Mouse (Mus musculus) lung, embryonic 15.5 days (tissue): ENCODE results near the gene Pnma1. TPM values are rescaled to one million over a fixed set of nuclear protein-coding genes. Genes with fewer than 3 reads are reported as not detected.

Experiments
- ATAC-seq: fragments of 200-750 bp; cut with Nextera tagmentation; 2 replicates; pipeline ENCODE4 v1.8.0; 2017; ENCODE audit warnings: moderate number of reproducible peaks, borderline replicate concordance; ENCODE audit not compliant: low FRiP score, low TSS enrichment; ENCODE audit errors: extremely low read depth
- H3K27ac ChIP-seq: fragments of 300-500 bp; sonication (generic); 2 replicates; pipeline ENCODE4 v1.5.1; 2015; ENCODE audit warnings: moderate library complexity, mild to moderate bottlenecking, inconsistent platforms
- H3K27me3 ChIP-seq: fragments of 300-500 bp; sonication (generic); 2 replicates; pipeline ENCODE4 v1.6.1; 2015; ENCODE audit warnings: inconsistent platforms
- H3K36me3 ChIP-seq: fragments of 300-500 bp; sonication (generic); 2 replicates; pipeline ENCODE4 v1.6.1; 2015; ENCODE audit warnings: inconsistent platforms
- H3K4me1 ChIP-seq: fragments of 300-500 bp; sonication (generic); 2 replicates; pipeline ENCODE4 v1.6.1; 2015; ENCODE audit warnings: inconsistent platforms
- H3K4me2 ChIP-seq: fragments of 300-500 bp; sonication (generic); 2 replicates; pipeline ENCODE4 v1.6.1; 2015; ENCODE audit warnings: inconsistent platforms, mild to moderate bottlenecking, moderate library complexity
- H3K4me3 ChIP-seq: fragments of 300-500 bp; sonication (generic); 2 replicates; pipeline ENCODE4 v1.5.1; 2015; ENCODE audit warnings: mild to moderate bottlenecking, inconsistent platforms
- H3K9ac ChIP-seq: fragments of 300-500 bp; sonication (generic); 2 replicates; pipeline ENCODE4 v1.6.1; 2015; ENCODE audit warnings: inconsistent platforms
- H3K9me3 ChIP-seq: fragments of 300-500 bp; sonication (generic); 2 replicates; pipeline ENCODE4 v1.6.1; 2016; ENCODE audit warnings: inconsistent platforms
- WGBS: fragments of 180-500 bp; shearing (Covaris S2); methylation state at CpG from one replicate; pipeline ENCODE4 v1.1.7; 2015; 5-methylcytosine and 5-hydroxymethylcytosine counted together
- polyA plus RNA-seq: library from polyadenylated mRNA; unstranded; fragments of >200 nt; fragmentation: Nextera tagmentation; extraction: Ambion mirVana; gene quantifications from 2 replicates; pipeline ENCODE4 v1.2.1, GENCODE M21; 2015

Pnma1 gene
- polyA plus RNA-seq, 1 experiment from 2014 or later, result 1.8 TPM

GRCm38 (mm10) chr12:84187752-84188601 lies 39.7 kb upstream of the Pnma1 start:
- no peaks in the 10 kb centered on the region for H3K27me3 ChIP-seq
- peaks cover 79% of the 10 kb centered on the region for H3K4me1 ChIP-seq
- WGBS, result 52% methylated on average over 15 of the region's 15 CpGs
- ATAC-seq, result peak; percentile 33; the same call in 1 of the 2 replicates
- no peak overlapping the region for H3K4me3 ChIP-seq
- peak overlapping the region; percentile 82 for H3K27ac ChIP-seq
- H3K9ac ChIP-seq, result 0 out of 2 replicates have a peak overlapping the region, but pooled peaks have one; percentile 0
- H3K4me2 ChIP-seq, result no peak overlapping the region; the same call in 1 of the 2 replicates
- H3K36me3 ChIP-seq, result no peaks in the 10 kb centered on the region
- H3K9me3 ChIP-seq, result no peaks in the 10 kb centered on the region

GRCm38 (mm10) chr12:84186950-84187349 lies 38.7 kb upstream of the Pnma1 start:
- H3K27ac ChIP-seq, result peak overlapping the region; percentile 82
- peaks cover 78% of the 10 kb centered on the region for H3K4me1 ChIP-seq
- H3K9me3 ChIP-seq, result no peaks in the 10 kb centered on the region
- no peak overlapping the region for H3K4me2 ChIP-seq
- 30% methylated on average over 5 of the region's 5 CpGs for WGBS
- no peak overlapping the region for H3K4me3 ChIP-seq
- ATAC-seq, result no peak
- no peak overlapping the region for H3K9ac ChIP-seq
- no peaks in the 10 kb centered on the region for H3K27me3 ChIP-seq
- no peaks in the 10 kb centered on the region for H3K36me3 ChIP-seq

GRCm38 (mm10) chr12:84186536-84186935 lies 38.2 kb upstream of the Pnma1 start:
- Histone ChIP-seq H3K4me3 (no peak overlapping the region), H3K36me3 (no peaks in the 10 kb centered on the region), H3K4me1 (peaks cover 78% of the 10 kb centered on the region), H3K27me3 (no peaks in the 10 kb centered on the region), H3K27ac (peak overlapping the region; percentile 82), H3K4me2 (no peak overlapping the region), H3K9me3 (no peaks in the 10 kb centered on the region), H3K9ac (no peak overlapping the region)
- ATAC-seq, result no peak
- 71% methylated on average over 3 of the region's 3 CpGs for WGBS

GRCm38 (mm10) chr12:84185547-84185946 lies 37.3 kb upstream of the Pnma1 start:
- Histone ChIP-seq H3K36me3 (no peaks in the 10 kb centered on the region), H3K27me3 (no peaks in the 10 kb centered on the region), H3K4me3 (no peak overlapping the region), H3K9ac (no peak overlapping the region), H3K4me2 (no peak overlapping the region), H3K4me1 (peaks cover 78% of the 10 kb centered on the region), H3K27ac (0 out of 2 replicates have a peak overlapping the region, but pooled peaks have one; percentile 82), H3K9me3 (no peaks in the 10 kb centered on the region)
- no peak for ATAC-seq
- WGBS, result 52% methylated on average over 6 of the region's 6 CpGs

- 72% methylated on average over 5 of the region's 5 CpGs for WGBS
- no peaks in the 10 kb centered on the region for H3K27me3 ChIP-seq
- no peak overlapping the region for H3K4me3 ChIP-seq
- no peak overlapping the region for H3K9ac ChIP-seq
- no peak for ATAC-seq
- H3K36me3 ChIP-seq, result no peaks in the 10 kb centered on the region
- no peak overlapping the region for H3K27ac ChIP-seq
- H3K9me3 ChIP-seq, result no peaks in the 10 kb centered on the region
- no peak overlapping the region for H3K4me2 ChIP-seq
- H3K4me1 ChIP-seq, result peaks cover 78% of the 10 kb centered on the region
Measured at GRCm38 (mm10) chr12:84184979-84185378, 36.7 kb upstream of the Pnma1 start.

GRCm38 (mm10) chr12:84181999-84182398 lies 33.7 kb upstream of the Pnma1 start:
- Histone ChIP-seq H3K4me2 (no peak overlapping the region), H3K9me3 (no peaks in the 10 kb centered on the region), H3K4me3 (no peak overlapping the region), H3K27me3 (no peaks in the 10 kb centered on the region), H3K9ac (no peak overlapping the region), H3K27ac (peak overlapping the region; percentile 82; the same call in 1 of the 2 replicates), H3K36me3 (no peaks in the 10 kb centered on the region), H3K4me1 (peaks cover 78% of the 10 kb centered on the region)
- ATAC-seq, result no peak
- 58% methylated on average over 6 of the region's 6 CpGs for WGBS

GRCm38 (mm10) chr12:84180701-84181435 lies 32.6 kb upstream of the Pnma1 start:
- H3K9me3 ChIP-seq, result no peaks in the 10 kb centered on the region
- H3K4me3 ChIP-seq, result no peak overlapping the region
- WGBS, result 34% methylated on average over 8 of the region's 8 CpGs
- H3K36me3 ChIP-seq, result no peaks in the 10 kb centered on the region
- H3K9ac ChIP-seq, result no peak overlapping the region
- peak overlapping the region; percentile 7; the same call in 1 of the 2 replicates for H3K4me2 ChIP-seq
- peaks cover 78% of the 10 kb centered on the region for H3K4me1 ChIP-seq
- no peaks in the 10 kb centered on the region for H3K27me3 ChIP-seq
- peak; percentile 81 for ATAC-seq
- H3K27ac ChIP-seq, result peak overlapping the region; percentile 82

DNA sequence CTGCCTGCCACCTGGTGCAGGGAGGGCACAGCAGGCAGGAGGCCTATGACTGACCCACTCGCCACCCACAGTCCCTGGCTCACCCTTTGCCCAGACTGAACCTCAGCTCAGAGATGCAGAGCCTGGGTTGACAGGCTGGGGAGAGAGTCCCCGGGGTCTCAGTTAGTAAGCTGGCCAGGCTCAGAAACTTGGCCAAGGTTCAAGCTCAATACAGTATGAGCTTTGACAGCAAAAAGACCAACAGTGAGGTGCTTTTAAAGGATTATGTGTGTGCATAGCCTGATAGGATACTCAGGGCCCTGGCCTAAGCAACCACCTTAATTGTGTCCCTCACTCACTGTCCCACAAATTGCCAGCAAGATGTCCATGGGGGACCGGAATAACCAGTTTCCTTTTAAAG lies 31.8 kb upstream of the Pnma1 start:
- Histone ChIP-seq H3K4me1 (peaks cover 77% of the 10 kb centered on the region), H3K27ac (peak overlapping the region; percentile 82), H3K9ac (no peak overlapping the region), H3K36me3 (no peaks in the 10 kb centered on the region), H3K27me3 (no peaks in the 10 kb centered on the region), H3K4me3 (no peak overlapping the region), H3K4me2 (peak overlapping the region; percentile 4; the same call in 1 of the 2 replicates), H3K9me3 (no peaks in the 10 kb centered on the region)
- 40% methylated on average over 3 of the region's 3 CpGs for WGBS
- ATAC-seq, result no peak

- no peak overlapping the region for H3K4me3 ChIP-seq
- peak overlapping the region; percentile 36 for H3K27ac ChIP-seq
- no peak overlapping the region for H3K9ac ChIP-seq
- WGBS, result 57% methylated on average over 10 of the region's 10 CpGs
- H3K36me3 ChIP-seq, result peaks cover 1% of the 10 kb centered on the region; the same call in 1 of the 2 replicates
- H3K27me3 ChIP-seq, result no peaks in the 10 kb centered on the region
- ATAC-seq, result no peak
- no peaks in the 10 kb centered on the region for H3K9me3 ChIP-seq
- no peak overlapping the region for H3K4me2 ChIP-seq
- peaks cover 83% of the 10 kb centered on the region for H3K4me1 ChIP-seq
Measured at GRCm38 (mm10) chr12:84178652-84179445, 30.6 kb upstream of the Pnma1 start.

DNA sequence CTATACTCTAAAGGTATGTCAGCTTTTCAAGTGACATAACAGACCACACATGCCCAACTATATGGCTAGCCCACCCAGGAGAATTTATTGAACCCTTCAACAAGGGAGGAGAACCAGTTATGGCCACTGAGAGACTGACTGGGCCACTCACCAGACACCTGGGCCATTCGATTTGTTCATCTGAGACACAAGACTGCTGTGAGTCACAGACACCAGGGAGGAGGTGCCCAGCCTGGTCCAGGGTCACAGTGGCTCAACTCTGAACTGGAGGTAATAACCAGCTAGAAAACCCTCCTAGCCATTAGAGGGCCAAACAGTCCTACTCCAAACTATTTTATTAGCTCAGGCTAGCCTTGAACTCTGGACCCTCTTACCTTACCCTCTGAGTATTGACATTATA lies 29.8 kb upstream of the Pnma1 start:
- H3K9me3 ChIP-seq, result no peaks in the 10 kb centered on the region
- H3K27me3 ChIP-seq, result no peaks in the 10 kb centered on the region
- H3K4me2 ChIP-seq, result no peak overlapping the region
- 39% methylated on average over 1 of the region's 1 CpGs for WGBS
- ATAC-seq, result no peak
- H3K4me3 ChIP-seq, result no peak overlapping the region
- peak overlapping the region; percentile 96 for H3K27ac ChIP-seq
- peaks cover 9% of the 10 kb centered on the region for H3K36me3 ChIP-seq
- H3K9ac ChIP-seq, result no peak overlapping the region
- peaks cover 91% of the 10 kb centered on the region for H3K4me1 ChIP-seq
